Comparison of ENCODE assay signal across 21 mouse cellular contexts in the genomic region with DNA sequence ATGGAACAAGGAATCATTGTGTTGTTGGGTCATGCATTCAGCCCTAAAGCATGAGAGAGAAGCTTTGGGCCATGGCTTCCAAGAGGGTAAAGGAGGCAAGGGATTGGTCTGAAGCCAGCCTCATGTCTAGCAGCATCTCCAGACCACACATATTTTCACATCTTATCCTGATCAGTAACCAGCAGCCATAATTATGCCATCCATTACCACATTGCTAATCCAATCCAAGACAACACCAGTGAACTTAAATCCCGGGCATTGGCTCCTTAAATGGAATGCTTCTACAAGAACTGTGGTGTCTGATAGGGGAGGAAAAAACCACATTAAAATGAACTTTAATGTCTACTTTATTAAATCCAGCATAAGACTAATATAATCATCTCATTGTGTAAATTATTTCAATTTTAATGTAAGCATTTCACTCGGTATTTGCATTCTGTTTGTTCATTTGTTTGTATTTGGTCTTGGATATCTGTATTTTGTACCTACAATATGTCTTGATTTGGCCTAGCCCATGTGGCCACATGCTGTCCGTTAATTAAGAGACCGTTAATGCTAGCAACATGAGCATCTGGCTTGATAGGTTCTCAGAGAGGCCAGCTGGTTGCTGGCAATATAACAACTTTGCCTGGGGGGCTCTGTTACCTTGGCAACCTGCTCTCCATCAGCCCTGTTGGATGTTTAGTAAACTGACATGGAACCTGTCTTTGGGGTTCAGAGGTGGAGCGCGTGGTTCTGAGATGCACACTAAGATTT. TPM values are rescaled to one million over a fixed set of nuclear protein-coding genes. Genes with fewer than 3 reads are reported as not detected.
DNase-seq lines count a peak whose midpoint lies in the region; ATAC-seq and TF ChIP-seq lines count a peak whose summit lies in the region.
"Had no signal": no experiment of that assay in that cellular context is flagged by ENCODE, and none has a peak within 500 bp of the region (broad histone marks: within the 10 kb centered on the region; RNA-seq: fewer than 3 reads in every experiment).

No protein-coding gene starts in this region.

- H3K27me3 ChIP-seq in forebrain, embryonic 11.5 days (ENCODE audit: control insufficient read depth, insufficient read depth, low read length): no peaks in the 10 kb centered on the region
- H3K27me3 ChIP-seq in forebrain, embryonic 10.5 days (ENCODE audit: poor library complexity, severe bottlenecking): no peaks in the 10 kb centered on the region
- no peaks in the 10 kb centered on the region for H3K27me3 ChIP-seq in embryonic facial prominence, embryonic 10.5 days (replicated peaks; ENCODE audit: low read depth, poor library complexity, severe bottlenecking)
- no peaks in the 10 kb centered on the region for H3K27me3 ChIP-seq in forebrain, embryonic 16.5 days (replicated peaks; ENCODE audit: control insufficient read depth, insufficient read depth, low read length)
- no peaks in the 10 kb centered on the region for H3K27me3 ChIP-seq in hindbrain, postnatal 0 days (ENCODE audit: insufficient read depth, low read length)
- H3K27me3 ChIP-seq: stomach, embryonic 15.5 days had no signal

- 78% methylated on average over 6 of the region's 6 CpGs for WGBS in forebrain, embryonic 11.5 days
- 85% methylated on average over 6 of the region's 6 CpGs for WGBS in forebrain, embryonic 10.5 days
- WGBS in embryonic facial prominence, embryonic 10.5 days: 79% methylated on average over 6 of the region's 6 CpGs
- 43% methylated on average over 6 of the region's 6 CpGs for WGBS in forebrain, embryonic 16.5 days
- 42% methylated on average over 6 of the region's 6 CpGs for WGBS in hindbrain, postnatal 0 days

- H3K9ac ChIP-seq in forebrain, embryonic 11.5 days (ENCODE audit: low read length): no peak overlapping the region
- no peak overlapping the region for H3K9ac ChIP-seq in forebrain, embryonic 16.5 days (replicated peaks; ENCODE audit: low read depth, low read length)
- H3K9ac ChIP-seq in hindbrain, postnatal 0 days (replicated peaks; ENCODE audit: low read length): no peak overlapping the region
- H3K9ac ChIP-seq: stomach, embryonic 15.5 days had no signal

- no peaks in the 10 kb centered on the region for H3K4me1 ChIP-seq in forebrain, embryonic 11.5 days (replicated peaks; ENCODE audit: control insufficient read depth, insufficient read depth, low read length)
- H3K4me1 ChIP-seq in forebrain, embryonic 10.5 days: peaks cover 28% of the 10 kb centered on the region
- H3K4me1 ChIP-seq in embryonic facial prominence, embryonic 10.5 days: peaks cover 41% of the 10 kb centered on the region
- peaks cover 11% of the 10 kb centered on the region for H3K4me1 ChIP-seq in forebrain, embryonic 16.5 days (replicated peaks; ENCODE audit: control insufficient read depth, insufficient read depth, low read length)
- peaks cover 13% of the 10 kb centered on the region; the same call in 1 of the 2 replicates for H3K4me1 ChIP-seq in hindbrain, postnatal 0 days (ENCODE audit: insufficient read depth, low read length)

- H3K27ac ChIP-seq in forebrain, embryonic 11.5 days (ENCODE audit: low read depth, low read length): no peak overlapping the region
- no peak overlapping the region for H3K27ac ChIP-seq in forebrain, embryonic 10.5 days
- H3K27ac ChIP-seq in embryonic facial prominence, embryonic 10.5 days (replicated peaks): no peak overlapping the region
- no peak overlapping the region for H3K27ac ChIP-seq in forebrain, embryonic 16.5 days (ENCODE audit: low read length)
- H3K27ac ChIP-seq in hindbrain, postnatal 0 days: peak overlapping the region; percentile 48; the same call in 1 of the 2 replicates
- H3K27ac ChIP-seq: left cerebral cortex, adult 2 months; macrophage; stomach, embryonic 15.5 days had no signal

- no peak overlapping the region for H3K4me3 ChIP-seq in forebrain, embryonic 11.5 days (ENCODE audit: low read depth, low read length)
- no peak overlapping the region for H3K4me3 ChIP-seq in forebrain, embryonic 10.5 days
- no peak overlapping the region for H3K4me3 ChIP-seq in embryonic facial prominence, embryonic 10.5 days
- H3K4me3 ChIP-seq in forebrain, embryonic 16.5 days (replicated peaks; ENCODE audit: low read length): no peak overlapping the region
- H3K4me3 ChIP-seq in hindbrain, postnatal 0 days (ENCODE audit: low read length): no peak overlapping the region
- H3K4me3 ChIP-seq: left cerebral cortex, adult 2 months; myocyte; stomach, embryonic 15.5 days had no signal

- 0 out of 2 replicates have a peak, but pooled peaks have one; percentile 3 for TF ChIP-seq CTCF in hindbrain, postnatal 0 days (IDR thresholded peaks at IDR 0.05; ENCODE audit: low read depth)

- peak; percentile 57 for DNase-seq in forebrain, embryonic 11.5 days (ENCODE audit: low spot score)
- no peak for DNase-seq in forebrain, embryonic 10.5 days (ENCODE audit: extremely low spot score, low spot score)
- DNase-seq in embryonic facial prominence, embryonic 10.5 days (ENCODE audit: low spot score): peak; percentile 30
- DNase-seq in hindbrain, postnatal 0 days (ENCODE audit: low spot score): peak; percentile 84
- DNase-seq in adrenal gland, adult 18-20 months (ENCODE audit: low spot score in 2 of 2): no peak
- no peak for DNase-seq in spleen, adult 12 weeks (ENCODE audit: low spot score)
- DNase-seq in gastrocnemius, adult 8-10 months (ENCODE audit: low spot score in 2 of 2): no peak
- DNase-seq: kidney, adult 11 months; liver; lung, adult 2 months; thymus, postnatal 14 days had no signal

- ATAC-seq in forebrain, embryonic 11.5 days (replicated peaks; ENCODE audit: low FRiP score): no peak; the same call in 1 of the 2 replicates
- ATAC-seq in forebrain, embryonic 16.5 days: peak; percentile 36; the same call in 1 of the 2 replicates
- peak; percentile 84 for ATAC-seq in hindbrain, postnatal 0 days

- H3K9me3 ChIP-seq in forebrain, embryonic 11.5 days (ENCODE audit: control insufficient read depth, low read length): no peaks in the 10 kb centered on the region
- H3K9me3 ChIP-seq in forebrain, embryonic 10.5 days: no peaks in the 10 kb centered on the region
- no peaks in the 10 kb centered on the region for H3K9me3 ChIP-seq in embryonic facial prominence, embryonic 10.5 days
- no peaks in the 10 kb centered on the region for H3K9me3 ChIP-seq in forebrain, embryonic 16.5 days (ENCODE audit: control insufficient read depth, low read length)
- H3K9me3 ChIP-seq in hindbrain, postnatal 0 days (ENCODE audit: low read length): no peaks in the 10 kb centered on the region
- H3K9me3 ChIP-seq: stomach, embryonic 15.5 days had no signal

- no peaks in the 10 kb centered on the region for H3K36me3 ChIP-seq in forebrain, embryonic 11.5 days (ENCODE audit: control insufficient read depth, insufficient read depth, low read length)
- no peaks in the 10 kb centered on the region for H3K36me3 ChIP-seq in forebrain, embryonic 10.5 days (replicated peaks)
- H3K36me3 ChIP-seq in embryonic facial prominence, embryonic 10.5 days (replicated peaks): no peaks in the 10 kb centered on the region
- no peaks in the 10 kb centered on the region for H3K36me3 ChIP-seq in forebrain, embryonic 16.5 days (ENCODE audit: control insufficient read depth, insufficient read depth)
- H3K36me3 ChIP-seq in hindbrain, postnatal 0 days (ENCODE audit: insufficient read depth, low read length): no peaks in the 10 kb centered on the region
- H3K36me3 ChIP-seq: stomach, embryonic 15.5 days had no signal

- H3K4me2 ChIP-seq in forebrain, embryonic 11.5 days (ENCODE audit: low read depth, low read length, severe bottlenecking): no peak overlapping the region
- H3K4me2 ChIP-seq in forebrain, embryonic 16.5 days (ENCODE audit: low read length): no peak overlapping the region
- no peak overlapping the region for H3K4me2 ChIP-seq in hindbrain, postnatal 0 days (ENCODE audit: low read depth, low read length)
- H3K4me2 ChIP-seq: stomach, embryonic 15.5 days had no signal

RNA-seq across cellular contexts. Expression of gene Tekt3, which starts 43.9 kb away (rescaled TPM):
- not detected in 2 replicates for polyA plus RNA-seq in forebrain, embryonic 11.5 days (2014; fragmentation: Nextera tagmentation; extraction: Ambion mirVana)
- polyA plus RNA-seq in forebrain, embryonic 10.5 days (2016; fragmentation: Nextera tagmentation; extraction: Ambion mirVana): not detected in 2 replicates
- polyA plus RNA-seq in embryonic facial prominence, embryonic 10.5 days (2016; fragmentation: Nextera tagmentation; extraction: Ambion mirVana): not detected in 2 replicates
- not detected in 2 replicates for polyA plus RNA-seq in forebrain, embryonic 16.5 days (2015; fragmentation: Nextera tagmentation; extraction: Ambion mirVana)
- total RNA-seq in hindbrain, postnatal 0 days (2014; rRNA removed): 0.21 TPM in 1 of 2 replicates, not detected in the other
- not detected in 2 replicates for polyA plus RNA-seq in hindbrain, postnatal 0 days (2015; fragmentation: Nextera tagmentation; extraction: Ambion mirVana)
- total RNA-seq in adrenal gland, adult 18-20 months (2021): not detected
- not detected for total RNA-seq in gastrocnemius, adult 8-10 months (2022)
- total RNA-seq: adrenal gland, postnatal 4 days; heart, adult 8-10 months; heart, postnatal 25 days; left cerebral cortex, adult 2 months; MEL had no signal
- polyA plus RNA-seq: large intestine, adult 2 months; macrophage; myocyte; stomach, embryonic 15.5 days had no signal

Comparison
In these comparisons a context has a peak if more than half of its experiments do, and no peak if none do; other contexts are left out.
1. DNase-seq: peak in forebrain, embryonic 11.5 days (single experiment), embryonic facial prominence, embryonic 10.5 days (single experiment) and hindbrain, postnatal 0 days (single experiment); none in forebrain, embryonic 10.5 days (single experiment), adrenal gland, adult 18-20 months (0 of 2), spleen, adult 12 weeks (single experiment) and gastrocnemius, adult 8-10 months (0 of 2).